Mouse (Mus musculus): ENCODE measurements around the gene Bcam. TPM values are rescaled to one million over a fixed set of nuclear protein-coding genes. Genes with fewer than 3 reads are reported as not detected.

Gene Bcam
- total and polyA plus RNA-seq, 2 experiments = 2.3 to 4.8 TPM

- Histone ChIP-seq H3K27me3 (ENCODE audit: control insufficient read depth, insufficient read depth, low read length) (no peaks in the 10 kb centered on the region), H3K4me3 (ENCODE audit: insufficient read depth, low read depth, low read length) (no peak overlapping the region), H3K9ac (ENCODE audit: low read depth, low read length) (no peak overlapping the region), H3K4me1 (ENCODE audit: control insufficient read depth, insufficient read depth, low read length) (no peaks in the 10 kb centered on the region), H3K27ac (replicated peaks; ENCODE audit: insufficient read depth, low read depth, low read length) (no peak overlapping the region), H3K36me3 (ENCODE audit: control insufficient read depth, insufficient read depth, low read length) (no peaks in the 10 kb centered on the region), H3K79me2 (ENCODE audit: control insufficient read depth, insufficient read depth, low read length) (no peaks in the 10 kb centered on the region)
- WGBS = 85% methylated on average over 14 of the region's 14 CpGs
- no peak for DNase-seq (ENCODE audit: extremely low read depth, low read depth, low spot score)
- TF ChIP-seq CTCF (IDR thresholded peaks at IDR 0.05; ENCODE audit: low read depth, low read length) (no peak), POLR2A (IDR thresholded peaks at IDR 0.05; ENCODE audit: extremely low read depth, insufficient read depth, low read length) (no peak)
Observed at GRCm38 (mm10) chr7:19768251-19768650, 2.6 kb downstream of the Bcam start.

- no peaks in the 10 kb centered on the region for H3K4me1 ChIP-seq (ENCODE audit: control insufficient read depth, insufficient read depth, low read length)
- no peak overlapping the region for H3K27ac ChIP-seq (replicated peaks; ENCODE audit: insufficient read depth, low read depth, low read length)
- no peak for DNase-seq (ENCODE audit: extremely low read depth, low read depth, low spot score)
- no peaks in the 10 kb centered on the region for H3K27me3 ChIP-seq (ENCODE audit: control insufficient read depth, insufficient read depth, low read length)
- H3K9ac ChIP-seq (ENCODE audit: low read depth, low read length) = no peak overlapping the region
- no peak overlapping the region for H3K4me3 ChIP-seq (ENCODE audit: insufficient read depth, low read depth, low read length)
- H3K79me2 ChIP-seq (ENCODE audit: control insufficient read depth, insufficient read depth, low read length) = no peaks in the 10 kb centered on the region
- no peaks in the 10 kb centered on the region for H3K36me3 ChIP-seq (ENCODE audit: control insufficient read depth, insufficient read depth, low read length)
- WGBS = 75% methylated on average over 9 of the region's 9 CpGs
- TF ChIP-seq CTCF (IDR thresholded peaks at IDR 0.05; ENCODE audit: low read depth, low read length) = no peak
- TF ChIP-seq POLR2A (IDR thresholded peaks at IDR 0.05; ENCODE audit: extremely low read depth, insufficient read depth, low read length) = no peak
Observed at GRCm38 (mm10) chr7:19764581-19764980, 6.2 kb downstream of the Bcam start.

- Histone ChIP-seq H3K27me3 (ENCODE audit: control insufficient read depth, insufficient read depth, low read length) (no peaks in the 10 kb centered on the region), H3K79me2 (ENCODE audit: control insufficient read depth, insufficient read depth, low read length) (no peaks in the 10 kb centered on the region), H3K4me3 (ENCODE audit: insufficient read depth, low read depth, low read length) (no peak overlapping the region), H3K36me3 (ENCODE audit: control insufficient read depth, insufficient read depth, low read length) (no peaks in the 10 kb centered on the region), H3K27ac (replicated peaks; ENCODE audit: insufficient read depth, low read depth, low read length) (no peak overlapping the region), H3K9ac (ENCODE audit: low read depth, low read length) (no peak overlapping the region), H3K4me1 (ENCODE audit: control insufficient read depth, insufficient read depth, low read length) (no peaks in the 10 kb centered on the region)
- WGBS = 81% methylated on average over 13 of the region's 13 CpGs
- no peak for DNase-seq (ENCODE audit: extremely low read depth, low read depth, low spot score)
- TF ChIP-seq CTCF (IDR thresholded peaks at IDR 0.05; ENCODE audit: low read depth, low read length) = no peak
- no peak for TF ChIP-seq POLR2A (IDR thresholded peaks at IDR 0.05; ENCODE audit: extremely low read depth, insufficient read depth, low read length)
Observed at GRCm38 (mm10) chr7:19763829-19764477, 6.9 kb downstream of the Bcam start.

- 87% methylated on average over 11 of the region's 11 CpGs for WGBS
- Histone ChIP-seq H3K9ac (ENCODE audit: low read depth, low read length) (no peak overlapping the region), H3K4me3 (ENCODE audit: insufficient read depth, low read depth, low read length) (no peak overlapping the region), H3K79me2 (ENCODE audit: control insufficient read depth, insufficient read depth, low read length) (no peaks in the 10 kb centered on the region), H3K27ac (replicated peaks; ENCODE audit: insufficient read depth, low read depth, low read length) (no peak overlapping the region), H3K27me3 (ENCODE audit: control insufficient read depth, insufficient read depth, low read length) (no peaks in the 10 kb centered on the region), H3K4me1 (ENCODE audit: control insufficient read depth, insufficient read depth, low read length) (no peaks in the 10 kb centered on the region), H3K36me3 (ENCODE audit: control insufficient read depth, insufficient read depth, low read length) (no peaks in the 10 kb centered on the region)
- DNase-seq (ENCODE audit: extremely low read depth, low read depth, low spot score) = no peak
- TF ChIP-seq CTCF (IDR thresholded peaks at IDR 0.05; ENCODE audit: low read depth, low read length) (no peak), POLR2A (IDR thresholded peaks at IDR 0.05; ENCODE audit: extremely low read depth, insufficient read depth, low read length) (no peak)
Observed at GRCm38 (mm10) chr7:19762283-19762682, 8.5 kb downstream of the Bcam start.

- 69% methylated on average over 13 of the region's 13 CpGs for WGBS
Observed at GRCm38 (mm10) chr7:19760021-19760420, 10.8 kb downstream of the Bcam start.

GRCm38 (mm10) chr7:19758623-19759022, 12.2 kb downstream of the Bcam start:
- Histone ChIP-seq H3K4me1 (ENCODE audit: control insufficient read depth, insufficient read depth, low read length) (no peaks in the 10 kb centered on the region; the same call in 1 of the 2 replicates), H3K36me3 (ENCODE audit: control insufficient read depth, insufficient read depth, low read length) (no peaks in the 10 kb centered on the region), H3K79me2 (ENCODE audit: control insufficient read depth, insufficient read depth, low read length) (no peaks in the 10 kb centered on the region), H3K9ac (ENCODE audit: low read depth, low read length) (no peak overlapping the region), H3K4me3 (ENCODE audit: insufficient read depth, low read depth, low read length) (no peak overlapping the region), H3K27me3 (ENCODE audit: control insufficient read depth, insufficient read depth, low read length) (no peaks in the 10 kb centered on the region), H3K27ac (replicated peaks; ENCODE audit: insufficient read depth, low read depth, low read length) (no peak overlapping the region)
- no peak for TF ChIP-seq CTCF (IDR thresholded peaks at IDR 0.05; ENCODE audit: low read depth, low read length)
- no peak for TF ChIP-seq POLR2A (IDR thresholded peaks at IDR 0.05; ENCODE audit: extremely low read depth, insufficient read depth, low read length)
- WGBS = 95% methylated on average over 13 of the region's 13 CpGs
- DNase-seq (ENCODE audit: extremely low read depth, low read depth, low spot score) = no peak

More at GRCm38 (mm10) chr7:19760021-19760420, 10.8 kb downstream of the Bcam start:
- TF ChIP-seq CTCF (IDR thresholded peaks at IDR 0.05; ENCODE audit: low read depth, low read length) (no peak), POLR2A (IDR thresholded peaks at IDR 0.05; ENCODE audit: extremely low read depth, insufficient read depth, low read length) (no peak)
- Histone ChIP-seq H3K4me1 (ENCODE audit: control insufficient read depth, insufficient read depth, low read length) (no peaks in the 10 kb centered on the region; the same call in 1 of the 2 replicates), H3K27ac (replicated peaks; ENCODE audit: insufficient read depth, low read depth, low read length) (no peak overlapping the region), H3K79me2 (ENCODE audit: control insufficient read depth, insufficient read depth, low read length) (no peaks in the 10 kb centered on the region), H3K4me3 (ENCODE audit: insufficient read depth, low read depth, low read length) (no peak overlapping the region), H3K36me3 (ENCODE audit: control insufficient read depth, insufficient read depth, low read length) (no peaks in the 10 kb centered on the region), H3K27me3 (ENCODE audit: control insufficient read depth, insufficient read depth, low read length) (no peaks in the 10 kb centered on the region), H3K9ac (ENCODE audit: low read depth, low read length) (no peak overlapping the region)
- no peak for DNase-seq (ENCODE audit: extremely low read depth, low read depth, low spot score)
